Mouse (Mus musculus): ENCODE data around the gene Sept6.

DNA sequence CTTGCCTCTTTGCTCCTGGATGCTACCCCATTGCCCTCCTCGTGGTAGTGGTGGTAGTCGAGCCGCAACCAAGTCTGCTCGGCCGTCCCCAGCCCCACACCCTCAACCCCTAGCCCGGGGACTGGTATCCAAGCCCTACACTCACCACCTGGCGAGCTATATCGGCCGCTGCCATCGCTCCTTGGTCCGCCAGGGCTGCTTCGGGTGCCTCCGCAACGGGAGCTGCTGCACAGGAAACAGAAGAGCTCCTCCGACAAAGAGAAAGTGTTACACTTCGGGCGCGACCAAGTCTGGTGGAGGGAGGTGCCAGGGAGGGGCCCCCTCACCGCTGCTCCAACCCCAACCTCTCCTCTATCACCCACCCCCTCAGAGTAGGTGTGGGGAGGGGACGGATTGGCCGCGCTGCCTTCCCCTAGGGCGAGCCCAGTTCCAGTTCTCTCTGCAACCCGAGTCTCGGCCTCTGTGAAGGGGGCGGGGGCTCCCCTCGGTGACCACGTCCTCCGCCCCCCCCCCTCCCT is 2.3 kb downstream of the Sept6 start:
- TF ChIP-seq EP300 (IDR thresholded peaks at IDR 0.05; ENCODE audit: low read depth) (no peak), CTCF (IDR thresholded peaks at IDR 0.05; ENCODE audit: low read depth) (no peak)
